Mouse (Mus musculus): ENCODE data around the gene Nudt14.

- TF ChIP-seq CTCF (IDR thresholded peaks at IDR 0.05; ENCODE audit: low read depth, low read length) (no peak), GATA2 (IDR thresholded peaks at IDR 0.05; ENCODE audit: borderline replicate concordance, low read depth, low read length) (no peak)
These were observed 10.5 kb upstream of the Nudt14 start for GRCm38 (mm10) chr12:112952433-112952832.

All from G1E (cell line).